Mouse (Mus musculus) bone marrow, adult 2 months (tissue): ENCODE data around the gene Rsad1.

Experiments
- CTCF ChIP-seq: fragments of 200-500 bp; IDR thresholded peaks from 2 replicates; pipeline ENCODE4 v1.5.1; 2011; ENCODE audit warnings: low read length, control low read depth; ENCODE audit not compliant: control insufficient read depth, insufficient read depth
- POLR2A ChIP-seq: fragments of 200-500 bp; IDR thresholded peaks from 2 replicates; pipeline ENCODE4 v1.6.1; 2011; ENCODE audit warnings: low read depth, mild to moderate bottlenecking, control low read depth, low read length, borderline replicate concordance; ENCODE audit not compliant: control insufficient read depth

GRCm38 (mm10) chr11:94558226-94558625 is 9.2 kb upstream of the Rsad1 start:
- no peak for TF ChIP-seq CTCF
- TF ChIP-seq POLR2A, result no peak
